Mouse (Mus musculus): ENCODE measurements around the gene Urb1. TPM values are rescaled to one million over a fixed set of nuclear protein-coding genes. Genes with fewer than 3 reads are reported as not detected.
A peak's percentile ranks its signal among the peaks of the same experiment; 100 is the strongest.

Urb1 gene
- polyA plus RNA-seq, 1 experiment from 2014 or later = 7.3 TPM

DNA sequence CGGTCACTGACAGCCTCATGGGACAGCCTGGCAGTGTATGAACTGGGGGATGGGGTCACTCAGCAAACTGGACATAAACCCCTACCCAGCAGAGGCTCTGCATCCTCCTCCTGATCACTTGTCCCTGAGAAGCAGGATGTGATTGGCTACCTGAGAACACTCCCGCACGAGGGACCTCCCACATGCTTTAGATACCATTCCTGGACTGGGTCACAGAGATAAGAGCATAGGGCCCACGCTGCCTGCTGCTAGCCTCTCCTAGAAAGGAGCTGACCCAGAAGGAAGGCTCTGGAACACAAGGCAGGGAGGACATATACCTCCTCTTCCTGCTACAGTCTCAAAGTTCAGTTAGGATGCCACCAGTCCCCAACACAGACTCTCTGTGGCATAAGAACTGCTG, 49.7 kb downstream of the Urb1 start:
- no peak overlapping the region for H3K27ac ChIP-seq
- H3K4me1 ChIP-seq = no peaks in the 10 kb centered on the region
- no peak for ATAC-seq (ENCODE audit: insufficient number of reproducible peaks, low FRiP score, low TSS enrichment, low read depth)
- H3K4me2 ChIP-seq = no peak overlapping the region
- H3K27me3 ChIP-seq = no peaks in the 10 kb centered on the region
- H3K4me3 ChIP-seq = no peak overlapping the region
- H3K9me3 ChIP-seq = no peaks in the 10 kb centered on the region
- peaks cover 82% of the 10 kb centered on the region for H3K36me3 ChIP-seq
- no peak overlapping the region for H3K9ac ChIP-seq
- WGBS = 71% methylated on average over 4 of the region's 4 CpGs

DNA sequence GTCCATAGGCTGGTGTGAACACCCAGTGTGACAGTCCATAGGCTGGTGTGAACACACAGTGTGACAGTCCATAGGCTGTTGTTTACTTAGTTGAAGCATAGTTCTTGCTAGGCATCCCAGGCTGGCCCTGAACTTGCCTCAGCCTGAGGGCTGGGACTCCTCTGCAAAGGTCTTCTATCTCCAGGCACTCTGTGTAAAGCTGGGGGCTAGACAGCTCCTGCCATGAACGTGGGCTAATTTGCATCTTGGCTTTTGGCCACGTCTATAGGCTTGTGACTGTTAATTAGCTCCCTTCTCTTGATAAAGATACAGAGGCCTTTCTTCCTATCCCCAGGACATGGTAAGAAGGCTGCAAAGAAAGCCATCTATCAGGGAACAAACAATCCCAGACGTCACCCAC, 50.9 kb downstream of the Urb1 start:
- Histone ChIP-seq H3K9ac (no peak overlapping the region), H3K9me3 (no peaks in the 10 kb centered on the region), H3K27me3 (no peaks in the 10 kb centered on the region), H3K27ac (no peak overlapping the region), H3K36me3 (peaks cover 87% of the 10 kb centered on the region), H3K4me1 (no peaks in the 10 kb centered on the region), H3K4me3 (no peak overlapping the region), H3K4me2 (no peak overlapping the region)
- ATAC-seq (ENCODE audit: insufficient number of reproducible peaks, low FRiP score, low TSS enrichment, low read depth) = no peak
- 64% methylated on average over 3 of the region's 3 CpGs for WGBS

DNA sequence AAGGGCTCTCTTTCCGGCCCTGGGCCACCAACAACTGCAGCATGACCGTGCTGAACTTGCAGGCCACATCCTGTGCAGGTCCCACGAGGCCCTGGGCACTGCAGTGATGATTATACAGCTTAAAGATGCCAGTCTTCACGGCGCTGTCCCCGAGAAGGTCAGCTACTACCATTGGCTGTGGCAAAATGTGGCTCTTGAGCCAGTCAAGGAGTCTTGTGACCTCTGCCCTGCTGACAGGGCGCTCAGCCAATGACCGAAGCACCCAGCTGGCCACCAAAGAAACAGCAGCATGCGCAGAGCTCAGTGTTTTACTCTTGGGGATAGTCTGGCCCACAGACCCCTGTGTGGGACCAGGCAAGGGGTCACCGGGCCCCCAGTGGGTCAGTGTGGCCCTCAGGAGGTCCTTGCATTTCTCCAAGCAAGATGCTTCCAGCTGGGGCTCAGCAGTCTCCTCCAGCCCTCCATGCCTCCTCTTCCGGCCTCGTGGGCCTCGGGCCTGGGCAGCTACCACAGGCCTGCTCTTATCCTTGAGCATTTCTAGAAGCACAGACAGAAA, 56.7 kb downstream of the Urb1 start:
- no peak for ATAC-seq (ENCODE audit: insufficient number of reproducible peaks, low FRiP score, low TSS enrichment, low read depth)
- Histone ChIP-seq H3K4me1 (no peaks in the 10 kb centered on the region), H3K27me3 (no peaks in the 10 kb centered on the region), H3K4me3 (no peak overlapping the region), H3K36me3 (peaks cover 69% of the 10 kb centered on the region), H3K9ac (no peak overlapping the region), H3K4me2 (no peak overlapping the region), H3K27ac (no peak overlapping the region), H3K9me3 (no peaks in the 10 kb centered on the region)
- WGBS = 92% methylated on average over 13 of the region's 13 CpGs

DNA sequence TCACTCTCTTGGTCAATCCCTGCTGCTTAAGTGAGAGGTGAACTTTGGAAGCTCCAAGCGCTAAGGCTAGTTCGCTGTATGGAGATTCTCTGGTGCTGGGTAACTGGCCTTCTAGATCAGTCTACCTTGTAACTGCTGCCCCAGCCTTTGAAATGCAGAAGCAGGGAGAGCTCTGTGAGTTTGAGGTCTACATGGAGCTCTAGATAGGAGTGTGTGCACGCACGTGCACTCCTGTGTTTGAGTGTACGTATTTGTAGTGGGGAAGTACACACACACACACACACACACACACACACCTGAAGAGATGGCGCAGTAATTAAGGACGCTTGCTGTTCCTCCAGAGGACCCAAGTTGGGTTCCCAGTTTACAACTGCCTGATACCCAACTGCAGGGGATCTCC, 62.0 kb downstream of the Urb1 start:
- H3K9ac ChIP-seq = no peak overlapping the region
- peaks cover 23% of the 10 kb centered on the region for H3K36me3 ChIP-seq
- H3K4me1 ChIP-seq = no peaks in the 10 kb centered on the region
- H3K27ac ChIP-seq = no peak overlapping the region
- H3K27me3 ChIP-seq = no peaks in the 10 kb centered on the region
- H3K4me2 ChIP-seq = no peak overlapping the region
- no peak overlapping the region for H3K4me3 ChIP-seq
- no peaks in the 10 kb centered on the region for H3K9me3 ChIP-seq
- ATAC-seq (ENCODE audit: insufficient number of reproducible peaks, low FRiP score, low TSS enrichment, low read depth) = no peak
- WGBS = 98% methylated on average over 7 of the region's 7 CpGs

DNA sequence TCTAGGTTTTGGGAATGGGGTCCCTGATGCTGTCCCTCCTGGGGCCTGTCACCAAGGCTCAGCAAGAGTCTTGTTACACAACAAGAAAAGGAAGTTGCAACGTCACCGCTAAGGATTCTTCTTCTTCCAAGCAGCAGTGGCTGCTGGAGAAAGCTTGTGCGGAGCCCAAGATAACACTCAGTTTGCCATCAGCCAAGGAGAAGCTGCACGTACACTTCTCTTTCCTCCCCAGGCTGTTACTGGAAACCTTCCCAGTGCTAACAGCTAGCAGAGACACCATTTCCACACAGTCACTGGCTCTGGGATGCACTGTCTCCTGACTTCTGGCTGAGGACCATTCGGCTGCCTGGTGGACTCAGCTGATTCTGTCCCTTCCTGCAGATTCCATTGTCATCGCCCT, 63.1 kb downstream of the Urb1 start:
- ATAC-seq (ENCODE audit: insufficient number of reproducible peaks, low FRiP score, low TSS enrichment, low read depth) = no peak
- WGBS = 81% methylated on average over 6 of the region's 6 CpGs
- Histone ChIP-seq H3K9ac (no peak overlapping the region), H3K4me1 (no peaks in the 10 kb centered on the region), H3K9me3 (no peaks in the 10 kb centered on the region), H3K4me3 (no peak overlapping the region), H3K27me3 (no peaks in the 10 kb centered on the region), H3K4me2 (no peak overlapping the region), H3K27ac (no peak overlapping the region), H3K36me3 (peaks cover 13% of the 10 kb centered on the region)

DNA sequence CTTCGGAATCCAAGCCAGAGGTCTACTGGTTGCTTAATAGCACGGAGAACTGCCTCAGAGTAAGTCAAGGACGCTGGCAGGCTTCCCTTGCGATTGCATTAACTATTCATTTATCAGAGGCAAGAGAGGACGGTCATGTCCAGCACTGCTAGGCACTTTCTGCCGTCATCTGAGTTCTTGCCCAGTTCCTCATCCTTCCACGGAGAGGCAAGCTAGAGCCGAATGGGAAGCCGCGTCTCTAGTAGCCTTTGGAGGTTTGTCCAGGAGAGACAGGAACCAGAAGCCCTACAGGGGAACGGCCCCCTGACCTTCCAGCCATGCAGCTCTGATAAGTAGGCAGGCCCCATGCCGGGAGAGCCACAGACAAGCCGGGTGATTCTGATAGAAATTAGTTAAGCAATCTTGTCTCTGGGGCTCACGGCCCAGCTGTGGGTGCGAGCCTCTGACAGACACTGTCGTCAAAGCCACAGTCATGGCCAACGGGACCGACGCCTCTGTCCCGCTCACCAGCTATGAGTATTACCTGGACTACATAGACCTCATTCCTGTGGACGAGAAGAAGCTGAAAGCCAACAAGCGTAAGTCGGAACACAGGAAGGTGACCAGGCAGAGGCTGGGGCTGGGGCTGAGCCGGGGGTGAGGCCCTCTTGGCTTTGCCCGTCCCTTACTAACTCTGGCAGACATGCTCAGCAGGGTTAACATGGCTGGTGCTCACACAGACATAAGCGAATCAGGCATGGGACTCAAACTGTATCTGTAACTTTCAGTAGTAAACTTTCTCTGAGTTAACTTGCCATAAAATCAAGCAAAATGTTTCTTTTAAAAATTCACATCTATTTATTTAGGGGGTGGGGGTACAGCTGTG, 71.9 kb downstream of the Urb1 start, which contains the start of gene Mrap:
Gene Mrap, plus strand, starts transcription at position 116 of the 865 bp plus-strand sequence.
- WGBS = 82% methylated on average over 26 of the region's 26 CpGs
- H3K27ac ChIP-seq = no peak within 1 kb of the TSS
- no peaks in the 10 kb centered on the region for H3K36me3 ChIP-seq
- no peak within 1 kb of the TSS for H3K4me2 ChIP-seq
- no peak within 1 kb of the TSS for H3K4me3 ChIP-seq
- no peak within 1 kb of the TSS for H3K9ac ChIP-seq
- no peaks in the 10 kb centered on the region for H3K27me3 ChIP-seq
- ATAC-seq (ENCODE audit: insufficient number of reproducible peaks, low FRiP score, low TSS enrichment, low read depth) = no peak
- H3K9me3 ChIP-seq = no peaks in the 10 kb centered on the region
- no peaks in the 10 kb centered on the region for H3K4me1 ChIP-seq

DNA sequence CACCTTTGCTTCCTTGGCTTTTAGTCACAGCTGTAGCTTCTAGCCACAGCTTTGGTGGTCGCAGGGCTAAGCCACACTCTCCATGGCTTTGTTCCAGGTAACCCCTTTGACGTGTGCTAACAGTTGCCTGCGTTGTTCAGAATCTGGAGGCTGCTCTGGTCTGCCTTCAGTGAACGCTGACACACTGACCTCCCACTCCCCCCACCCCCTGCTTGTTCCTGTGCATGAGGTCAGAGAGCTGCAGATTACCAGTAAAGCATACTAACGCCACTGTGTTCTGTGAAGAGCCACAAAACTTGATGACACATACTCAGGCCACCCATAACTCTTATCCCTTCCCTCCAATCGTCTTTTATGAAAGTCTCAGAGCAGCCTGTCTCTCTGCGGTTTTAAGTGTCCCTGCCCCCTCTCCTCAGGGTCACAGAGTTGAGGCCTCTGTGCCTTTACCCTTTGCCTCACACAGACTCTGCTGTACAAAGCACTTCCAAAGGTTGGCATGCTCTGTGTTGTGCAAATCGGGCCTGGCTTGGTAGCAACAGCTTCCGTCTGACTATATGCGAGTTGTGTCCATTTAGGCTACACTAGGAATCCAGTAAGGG, 73.4 kb downstream of the Urb1 start:
- H3K27me3 ChIP-seq = no peaks in the 10 kb centered on the region
- H3K27ac ChIP-seq = no peak overlapping the region
- H3K9ac ChIP-seq = no peak overlapping the region
- no peaks in the 10 kb centered on the region for H3K9me3 ChIP-seq
- no peak overlapping the region for H3K4me3 ChIP-seq
- no peak overlapping the region for H3K4me2 ChIP-seq
- 54% methylated on average over 10 of the region's 10 CpGs for whole genome bisulfite sequencing
- H3K4me1 ChIP-seq = no peaks in the 10 kb centered on the region
- ATAC-seq (ENCODE audit: insufficient number of reproducible peaks, low FRiP score, low TSS enrichment, low read depth) = no peak
- H3K36me3 ChIP-seq = no peaks in the 10 kb centered on the region

DNA sequence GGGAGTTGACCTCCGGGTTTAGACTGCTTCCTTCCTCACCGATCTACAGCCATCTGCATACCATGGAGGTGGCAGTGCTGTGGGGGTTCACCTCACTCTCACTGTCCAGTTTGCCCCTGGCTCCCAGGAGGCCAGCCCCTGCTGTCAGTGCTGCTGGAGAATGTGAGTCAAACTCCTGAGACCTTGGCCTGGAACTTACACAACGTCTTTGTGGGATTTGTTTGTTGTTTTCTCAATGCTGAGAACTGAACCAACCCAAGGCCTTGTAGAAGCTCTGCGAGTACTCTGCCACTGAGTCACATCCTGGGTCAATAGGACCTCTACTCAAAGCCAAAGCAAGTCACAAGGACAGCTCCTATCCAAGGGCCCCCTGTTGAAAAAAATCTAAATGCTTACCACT, 74.6 kb downstream of the Urb1 start:
- H3K36me3 ChIP-seq = no peaks in the 10 kb centered on the region
- no peaks in the 10 kb centered on the region for H3K4me1 ChIP-seq
- no peak overlapping the region for H3K27ac ChIP-seq
- ATAC-seq (ENCODE audit: insufficient number of reproducible peaks, low FRiP score, low TSS enrichment, low read depth) = no peak
- no peaks in the 10 kb centered on the region for H3K27me3 ChIP-seq
- no peak overlapping the region for H3K9ac ChIP-seq
- no peak overlapping the region for H3K4me2 ChIP-seq
- 77% methylated on average over 4 of the region's 4 CpGs for WGBS
- no peak overlapping the region for H3K4me3 ChIP-seq
- no peaks in the 10 kb centered on the region; the same call in 1 of the 2 replicates for H3K9me3 ChIP-seq

DNA sequence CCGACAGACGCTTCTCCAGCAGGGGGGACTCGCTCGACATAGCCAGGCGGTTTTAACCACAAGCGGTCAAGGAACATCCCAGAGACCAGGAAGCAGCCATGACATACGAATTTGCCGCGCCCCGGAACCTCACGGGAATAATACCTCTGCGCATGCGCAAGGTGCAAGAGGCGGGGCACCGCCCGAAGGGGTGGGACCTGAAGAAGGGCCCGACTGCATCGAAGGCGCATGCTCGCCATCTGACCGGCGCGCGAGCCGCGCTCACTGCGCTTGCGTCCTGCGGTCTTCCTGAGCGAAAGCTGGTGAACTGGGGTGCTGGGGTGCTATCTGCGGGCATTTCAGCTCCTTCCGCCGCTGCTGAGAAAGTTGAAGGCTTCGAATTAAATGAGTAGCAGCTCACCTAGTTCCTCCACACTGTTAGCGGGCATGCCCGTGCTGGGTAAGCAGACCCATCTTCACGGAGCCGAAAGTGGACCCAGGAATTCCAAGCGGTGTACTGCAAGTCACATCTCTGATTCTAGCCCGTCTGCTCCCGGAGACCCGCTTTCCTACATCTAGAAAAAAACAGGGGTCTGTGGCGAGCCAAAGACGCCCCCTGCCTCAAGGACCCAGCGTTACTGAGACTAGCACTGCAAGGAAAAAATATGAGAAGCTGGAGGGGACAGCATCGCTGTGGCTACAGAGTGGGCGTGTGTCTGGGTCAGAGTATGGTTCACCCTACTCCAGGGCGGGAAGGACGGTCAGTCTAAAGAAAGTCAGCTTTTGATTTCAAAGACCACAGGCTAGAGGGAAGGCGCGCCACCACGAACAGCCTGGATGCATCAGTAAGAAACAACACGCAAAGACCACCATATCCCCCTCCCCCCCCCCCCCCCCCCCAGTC, 82.7 kb downstream of the Urb1 start, which contains the start of gene Mis18a:
Gene Mis18a, minus strand, starts transcription at position 172 of the 883 bp plus-strand sequence.
- Histone ChIP-seq H3K9ac (peak within 1 kb of the TSS; percentile 63), H3K4me2 (peak within 1 kb of the TSS; percentile 96), H3K36me3 (peaks cover 18% of the 10 kb centered on the region; the same call in 1 of the 2 replicates), H3K4me3 (peak within 1 kb of the TSS; percentile 71), H3K9me3 (no peaks in the 10 kb centered on the region; the same call in 1 of the 2 replicates), H3K27ac (peak within 1 kb of the TSS; percentile 87), H3K4me1 (peaks cover 8% of the 10 kb centered on the region), H3K27me3 (no peaks in the 10 kb centered on the region)
- whole genome bisulfite sequencing = 2% methylated on average over 53 of the region's 53 CpGs
- peak; percentile 89 for ATAC-seq (ENCODE audit: insufficient number of reproducible peaks, low FRiP score, low TSS enrichment, low read depth)

DNA sequence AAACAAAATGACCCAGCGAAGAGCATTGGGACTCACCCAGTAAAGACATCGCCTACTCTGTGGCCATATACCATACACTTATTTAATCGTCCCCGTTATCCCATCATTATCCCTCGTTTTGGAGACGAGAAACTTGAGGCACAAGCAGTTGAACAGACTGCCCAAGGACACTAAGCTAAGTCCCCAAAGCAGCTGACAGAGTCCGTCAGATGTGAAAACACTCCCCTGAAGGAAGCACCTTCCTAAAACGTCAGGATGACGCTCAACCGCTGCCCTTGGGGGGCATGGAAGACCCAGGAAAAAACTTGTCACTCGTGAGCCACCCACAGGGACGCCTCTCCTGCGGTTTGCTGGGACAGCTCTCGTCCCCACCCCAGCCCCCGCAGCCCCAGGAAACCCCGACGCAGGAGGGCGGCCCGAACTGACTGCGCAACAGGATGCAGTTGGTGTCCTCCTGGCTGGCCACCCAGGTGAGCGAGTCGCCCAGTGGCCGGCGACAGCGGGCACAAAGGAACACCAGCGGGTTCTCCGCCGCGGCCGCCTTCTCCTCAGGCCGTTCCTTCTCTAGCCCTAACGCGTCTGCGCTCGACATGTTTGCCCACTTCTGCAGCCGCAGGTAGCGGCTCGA, 83.5 kb downstream of the Urb1 start:
- Histone ChIP-seq H3K9me3 (no peaks in the 10 kb centered on the region; the same call in 1 of the 2 replicates), H3K27me3 (no peaks in the 10 kb centered on the region), H3K9ac (peak overlapping the region; percentile 60), H3K4me1 (peaks cover 8% of the 10 kb centered on the region), H3K4me3 (peak overlapping the region; percentile 71), H3K27ac (no peak overlapping the region), H3K36me3 (peaks cover 23% of the 10 kb centered on the region), H3K4me2 (peak overlapping the region; percentile 96)
- WGBS = 4% methylated on average over 38 of the region's 38 CpGs
- ATAC-seq (ENCODE audit: insufficient number of reproducible peaks, low FRiP score, low TSS enrichment, low read depth) = peak; percentile 53

DNA sequence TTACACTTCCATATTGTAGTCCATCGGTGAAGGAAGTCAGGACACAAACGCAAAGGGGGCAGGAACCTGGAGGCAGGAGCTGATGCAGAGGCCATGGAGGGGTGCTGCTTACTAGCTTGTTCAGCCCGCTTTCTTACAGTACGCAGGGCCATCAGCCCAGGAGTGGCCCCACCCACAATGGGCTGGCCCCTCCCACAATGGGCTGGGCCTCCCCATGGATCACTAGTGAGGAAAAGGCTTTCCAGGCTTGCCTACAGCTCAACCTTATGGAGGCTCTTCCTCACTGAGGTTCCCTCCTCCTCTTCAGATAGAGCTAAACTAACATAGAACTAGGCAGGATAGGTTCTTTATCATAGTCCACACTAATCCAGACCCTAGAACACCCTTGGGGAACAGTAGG, 86.2 kb downstream of the Urb1 start:
- Histone ChIP-seq H3K36me3 (peaks cover 42% of the 10 kb centered on the region), H3K27ac (no peak overlapping the region), H3K4me1 (peaks cover 8% of the 10 kb centered on the region), H3K9me3 (no peaks in the 10 kb centered on the region), H3K4me2 (no peak overlapping the region), H3K9ac (no peak overlapping the region), H3K4me3 (no peak overlapping the region), H3K27me3 (no peaks in the 10 kb centered on the region)
- 96% methylated on average over 4 of the region's 4 CpGs for WGBS
- no peak for ATAC-seq (ENCODE audit: insufficient number of reproducible peaks, low FRiP score, low TSS enrichment, low read depth)
